Mouse (Mus musculus): ENCODE results near the gene Hoga1. TPM values are rescaled to one million over a fixed set of nuclear protein-coding genes. Genes with fewer than 3 reads are reported as not detected.

Hoga1 gene
- polyA plus RNA-seq, 1 experiment: 167 TPM

GRCm38 (mm10) chr19:42069241-42069525, 23.8 kb downstream of the Hoga1 start:
- no peak overlapping the region for H3K4me3 ChIP-seq (ENCODE audit: insufficient read depth, low read depth, low read length)
- WGBS: 32% methylated on average over 6 of the region's 6 CpGs
- peak; percentile 64 for DNase-seq
- H3K4me1 ChIP-seq (ENCODE audit: control insufficient read depth, insufficient read depth, low read length): peaks cover 11% of the 10 kb centered on the region
- H3K27ac ChIP-seq (ENCODE audit: insufficient read depth, low read depth, low read length): 0 out of 2 replicates have a peak overlapping the region, but pooled peaks have one; percentile 5
- H3K36me3 ChIP-seq (ENCODE audit: control insufficient read depth, insufficient read depth, low read length): 0 out of 2 replicates have a peak, but pooled peaks cover 2% of the 10 kb centered on the region
- TF ChIP-seq CTCF (conservative IDR thresholded peaks at IDR 0.05; ENCODE audit: insufficient read depth, insufficient read length, low read depth, low read length) (peak; percentile 65), POLR2A (IDR thresholded peaks at IDR 0.05; ENCODE audit: low read depth, low read length) (no peak)
- no peaks in the 10 kb centered on the region for H3K27me3 ChIP-seq (replicated peaks; ENCODE audit: control insufficient read depth, insufficient read depth, low read length)

- H3K27me3 ChIP-seq (replicated peaks; ENCODE audit: control insufficient read depth, insufficient read depth, low read length): no peaks in the 10 kb centered on the region
- no peak overlapping the region; the same call in 1 of the 2 replicates for H3K27ac ChIP-seq (ENCODE audit: insufficient read depth, low read depth, low read length)
- 72% methylated on average over 7 of the region's 7 CpGs for whole genome bisulfite sequencing
- no peak overlapping the region for H3K4me3 ChIP-seq (ENCODE audit: insufficient read depth, low read depth, low read length)
- DNase-seq: no peak
- peaks cover 15% of the 10 kb centered on the region for H3K4me1 ChIP-seq (ENCODE audit: control insufficient read depth, insufficient read depth, low read length)
- TF ChIP-seq POLR2A (IDR thresholded peaks at IDR 0.05; ENCODE audit: low read depth, low read length) (no peak), CTCF (conservative IDR thresholded peaks at IDR 0.05; ENCODE audit: insufficient read depth, insufficient read length, low read depth, low read length) (peak; percentile 33)
- H3K36me3 ChIP-seq (ENCODE audit: control insufficient read depth, insufficient read depth, low read length): 0 out of 2 replicates have a peak, but pooled peaks cover 2% of the 10 kb centered on the region
Measured at GRCm38 (mm10) chr19:42071221-42071620, 25.8 kb downstream of the Hoga1 start.

GRCm38 (mm10) chr19:42071886-42072608, 26.6 kb downstream of the Hoga1 start:
- H3K36me3 ChIP-seq (ENCODE audit: control insufficient read depth, insufficient read depth, low read length): 0 out of 2 replicates have a peak, but pooled peaks cover 2% of the 10 kb centered on the region
- H3K4me3 ChIP-seq (ENCODE audit: insufficient read depth, low read depth, low read length): no peak overlapping the region
- no peaks in the 10 kb centered on the region for H3K27me3 ChIP-seq (replicated peaks; ENCODE audit: control insufficient read depth, insufficient read depth, low read length)
- H3K4me1 ChIP-seq (ENCODE audit: control insufficient read depth, insufficient read depth, low read length): peaks cover 15% of the 10 kb centered on the region
- peak; percentile 91 for DNase-seq
- WGBS: 49% methylated on average over 15 of the region's 15 CpGs
- H3K27ac ChIP-seq (ENCODE audit: insufficient read depth, low read depth, low read length): peak overlapping the region; percentile 96
- TF ChIP-seq POLR2A (IDR thresholded peaks at IDR 0.05; ENCODE audit: low read depth, low read length): no peak
- TF ChIP-seq CTCF (conservative IDR thresholded peaks at IDR 0.05; ENCODE audit: insufficient read depth, insufficient read length, low read depth, low read length): no peak

GRCm38 (mm10) chr19:42072802-42073201, 27.4 kb downstream of the Hoga1 start:
- H3K4me3 ChIP-seq (ENCODE audit: insufficient read depth, low read depth, low read length): no peak overlapping the region
- H3K27ac ChIP-seq (ENCODE audit: insufficient read depth, low read depth, low read length): peak overlapping the region; percentile 96
- peak; percentile 86 for DNase-seq
- TF ChIP-seq POLR2A (IDR thresholded peaks at IDR 0.05; ENCODE audit: low read depth, low read length): no peak
- peak; percentile 74 for TF ChIP-seq CTCF (conservative IDR thresholded peaks at IDR 0.05; ENCODE audit: insufficient read depth, insufficient read length, low read depth, low read length)
- WGBS: 41% methylated on average over 7 of the region's 7 CpGs
- 0 out of 2 replicates have a peak, but pooled peaks cover 2% of the 10 kb centered on the region for H3K36me3 ChIP-seq (ENCODE audit: control insufficient read depth, insufficient read depth, low read length)
- peaks cover 15% of the 10 kb centered on the region for H3K4me1 ChIP-seq (ENCODE audit: control insufficient read depth, insufficient read depth, low read length)
- no peaks in the 10 kb centered on the region for H3K27me3 ChIP-seq (replicated peaks; ENCODE audit: control insufficient read depth, insufficient read depth, low read length)

GRCm38 (mm10) chr19:42075051-42075450, 29.6 kb downstream of the Hoga1 start:
- DNase-seq: peak; percentile 72
- 63% methylated on average over 2 of the region's 2 CpGs for WGBS
- Histone ChIP-seq H3K4me3 (ENCODE audit: insufficient read depth, low read depth, low read length) (no peak overlapping the region), H3K36me3 (ENCODE audit: control insufficient read depth, insufficient read depth, low read length) (0 out of 2 replicates have a peak, but pooled peaks cover 2% of the 10 kb centered on the region), H3K27ac (ENCODE audit: insufficient read depth, low read depth, low read length) (no peak overlapping the region), H3K4me1 (ENCODE audit: control insufficient read depth, insufficient read depth, low read length) (peaks cover 20% of the 10 kb centered on the region), H3K27me3 (replicated peaks; ENCODE audit: control insufficient read depth, insufficient read depth, low read length) (no peaks in the 10 kb centered on the region)
- no peak for TF ChIP-seq CTCF (conservative IDR thresholded peaks at IDR 0.05; ENCODE audit: insufficient read depth, insufficient read length, low read depth, low read length)
- TF ChIP-seq POLR2A (IDR thresholded peaks at IDR 0.05; ENCODE audit: low read depth, low read length): no peak

GRCm38 (mm10) chr19:42075992-42076391, 30.6 kb downstream of the Hoga1 start:
- WGBS: 73% methylated on average over 16 of the region's 16 CpGs
- Histone ChIP-seq H3K27ac (ENCODE audit: insufficient read depth, low read depth, low read length) (no peak overlapping the region), H3K36me3 (ENCODE audit: control insufficient read depth, insufficient read depth, low read length) (no peaks in the 10 kb centered on the region), H3K4me3 (ENCODE audit: insufficient read depth, low read depth, low read length) (no peak overlapping the region), H3K27me3 (replicated peaks; ENCODE audit: control insufficient read depth, insufficient read depth, low read length) (no peaks in the 10 kb centered on the region), H3K4me1 (ENCODE audit: control insufficient read depth, insufficient read depth, low read length) (peaks cover 21% of the 10 kb centered on the region)
- no peak for DNase-seq
- no peak for TF ChIP-seq POLR2A (IDR thresholded peaks at IDR 0.05; ENCODE audit: low read depth, low read length)

GRCm38 (mm10) chr19:42078566-42078965, 33.2 kb downstream of the Hoga1 start:
- H3K4me3 ChIP-seq (ENCODE audit: insufficient read depth, low read depth, low read length): no peak overlapping the region
- no peak for DNase-seq
- H3K4me1 ChIP-seq (ENCODE audit: control insufficient read depth, insufficient read depth, low read length): peaks cover 11% of the 10 kb centered on the region
- H3K27me3 ChIP-seq (replicated peaks; ENCODE audit: control insufficient read depth, insufficient read depth, low read length): no peaks in the 10 kb centered on the region
- H3K36me3 ChIP-seq (ENCODE audit: control insufficient read depth, insufficient read depth, low read length): no peaks in the 10 kb centered on the region
- WGBS: 86% methylated on average over 8 of the region's 8 CpGs
- H3K27ac ChIP-seq (ENCODE audit: insufficient read depth, low read depth, low read length): no peak overlapping the region
- TF ChIP-seq CTCF (conservative IDR thresholded peaks at IDR 0.05; ENCODE audit: insufficient read depth, insufficient read length, low read depth, low read length) (no peak), POLR2A (IDR thresholded peaks at IDR 0.05; ENCODE audit: low read depth, low read length) (no peak)

Data from kidney, adult 2 months (tissue).